Mouse (Mus musculus): ENCODE data around the gene Tex22. TPM values are rescaled to one million over a fixed set of nuclear protein-coding genes. Genes with fewer than 3 reads are reported as not detected.

The Tex22 gene
- total RNA-seq, 4 experiments from 2014 or later: not detected

DNA sequence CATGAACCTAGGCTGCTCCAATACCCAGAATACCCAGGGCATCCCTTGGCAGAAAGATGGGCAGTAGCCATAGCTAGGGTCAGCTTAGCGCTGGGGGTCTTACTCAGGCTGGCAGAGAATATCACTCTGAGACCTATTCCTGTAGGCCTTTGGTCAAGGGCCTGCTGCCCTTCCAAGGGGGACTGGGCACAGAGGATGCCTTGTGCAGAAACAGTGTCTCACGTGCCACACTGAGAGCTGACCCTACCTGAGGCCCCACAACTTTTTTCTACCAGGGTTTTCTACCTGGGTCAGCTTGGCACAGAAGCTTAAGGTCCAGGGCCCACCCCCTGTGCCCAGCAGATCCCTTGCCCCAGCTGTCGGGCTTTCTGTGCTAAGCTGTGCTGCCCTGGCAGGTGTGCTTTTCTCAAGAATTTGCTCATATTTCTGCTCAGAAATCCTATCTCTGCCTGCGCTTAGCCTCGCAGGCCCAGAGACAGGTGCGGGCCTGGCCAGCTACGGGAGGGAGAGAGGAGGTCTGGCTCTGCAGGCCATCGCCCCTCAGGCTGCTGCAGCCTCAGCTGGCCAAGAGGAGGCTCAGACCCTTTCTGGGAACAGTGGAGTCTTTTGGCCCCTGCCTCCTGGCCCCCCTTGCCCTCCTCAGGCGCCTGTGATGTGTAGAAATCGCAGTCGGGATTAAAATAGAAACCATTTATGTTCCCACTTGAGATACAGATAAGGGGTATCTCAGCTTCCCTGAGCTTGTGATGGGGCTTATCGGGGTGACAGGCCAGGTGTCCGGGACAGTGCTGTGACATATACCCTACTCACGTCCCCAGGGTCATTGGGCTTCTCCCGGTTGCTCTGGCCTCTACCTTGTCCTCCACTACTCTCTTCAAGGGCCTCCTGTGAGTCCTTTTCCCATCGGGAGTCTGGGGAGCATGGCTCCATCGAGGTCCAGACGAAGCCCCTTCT, 63.2 kb downstream of the Tex22 start:
- peak; percentile 66 for DNase-seq (ENCODE audit: low spot score)

DNA sequence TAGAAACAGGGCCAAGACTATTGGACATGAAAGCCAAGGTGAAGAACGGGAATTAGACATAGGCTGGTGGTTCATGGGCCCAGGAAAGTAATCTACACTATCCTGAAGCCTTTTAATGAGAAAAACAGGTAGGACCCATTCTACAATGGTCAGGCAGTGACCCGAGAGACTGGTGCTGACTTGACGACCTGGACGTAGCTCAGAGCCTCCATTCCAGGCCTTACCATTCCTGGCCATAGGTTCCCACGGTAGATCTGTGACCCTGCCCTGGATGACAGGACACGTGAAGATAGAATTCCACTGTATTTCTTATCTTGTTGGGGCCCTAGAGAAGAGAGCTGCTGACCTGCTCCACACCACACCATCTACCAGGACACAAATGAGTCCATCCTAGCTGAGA, 64.0 kb downstream of the Tex22 start:
- no peak for DNase-seq (ENCODE audit: low spot score)

Small RNA genes within 50 kb of the gene (microRNA-seq; reads per million reads assigned to microRNA genes)
- gene Gm44471: not detected

Other genes with a start within 250 kb of the Tex22 start
- gene Cdca4, start 245.1 kb upstream of the Tex22 start, total RNA-seq (2022): 1 to 10 TPM; 5.6 to 6.5 (median 6.2) TPM
- gene Gpr132, start 206.3 kb upstream of the Tex22 start, total RNA-seq (2022): under 1 TPM; 0.25 to 0.52 (median 0.33) TPM
- gene Jag2, start 144.7 kb upstream of the Tex22 start, total RNA-seq (2022): 10 to 100 TPM; 25.1 to 30.4 (median 29.8) TPM
- gene Nudt14, start 132.4 kb upstream of the Tex22 start, total RNA-seq (2022): 10 to 100 TPM in 1 of 4 experiments, 1 to 10 TPM in 3; 7.0 to 11.7 (median 8.5) TPM
- 10 to 100 TPM; 21.6 to 29.6 (median 26.3) TPM for gene Btbd6, start 98.0 kb upstream of the Tex22 start, total RNA-seq (2022)
- gene Brf1, start 73.8 kb upstream of the Tex22 start, total RNA-seq (2022): 10 to 100 TPM; 22.9 to 28.1 (median 24.6) TPM
- 10 to 100 TPM; 30.4 to 38.2 (median 36.1) TPM for gene Pacs2, start 60.0 kb upstream of the Tex22 start, total RNA-seq (2022)
- gene Mta1, start 23.8 kb downstream of the Tex22 start, total RNA-seq (2022): 10 to 100 TPM; 45.0 to 47.2 (median 46.1) TPM
- 1,000 to 10,000 TPM; 1,612 to 1,913 (median 1,690) TPM for gene Crip2, start 65.7 kb downstream of the Tex22 start, total RNA-seq (2022)
- gene Crip1, start 71.8 kb downstream of the Tex22 start, total RNA-seq (2022): 100 to 1,000 TPM; 154 to 215 (median 169) TPM
- under 1 TPM; 0.12 to 0.49 (median 0.33) TPM for gene Tedc1, start 81.9 kb downstream of the Tex22 start, total RNA-seq (2022)
- gene Tmem121, start 111.4 kb downstream of the Tex22 start, total RNA-seq (2022): under 1 TPM in 2 of 4 experiments, not detected in 2; 0.16 to 0.22 TPM